Mouse (Mus musculus) cerebellum, adult (tissue): ENCODE data around the gene Epn1.
A peak's percentile ranks its signal among the peaks of the same experiment; 100 is the strongest.
"Not testable (repeated sequence)": the region's sequence is repeated elsewhere in the genome, so short reads cannot be mapped to it uniquely, and the experiment has no call there.

Source experiments
- ATAC-seq: cut with Nextera tagmentation; 2 replicates; pipeline ENCODE4 v1.9.2; 2017; ENCODE audit warnings: mild to moderate bottlenecking, moderate library complexity, mixed read lengths; ENCODE audit not compliant: insufficient number of reproducible peaks, low FRiP score, low TSS enrichment

Gene Epn1

DNA sequence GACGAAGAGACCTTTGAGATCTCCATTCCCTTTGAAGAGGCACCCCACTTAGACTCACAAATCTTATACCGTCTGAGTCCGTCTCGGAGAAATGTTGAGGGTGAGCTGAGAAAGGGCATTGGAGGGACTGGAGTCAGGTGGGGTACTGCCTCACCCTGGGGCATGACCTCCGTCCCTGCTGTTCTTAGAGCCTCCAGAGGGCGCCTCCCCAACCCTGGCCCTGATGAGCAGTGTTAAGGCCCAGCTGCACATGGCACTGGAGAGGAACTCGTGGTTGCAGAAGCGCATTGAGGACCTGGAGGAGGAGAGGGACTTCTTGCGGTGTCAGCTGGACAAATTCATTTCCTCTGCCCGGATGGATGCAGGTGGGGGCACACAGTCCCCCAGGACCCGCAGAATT lies 22.2 kb upstream of the Epn1 start:
- ATAC-seq, result no peak

DNA sequence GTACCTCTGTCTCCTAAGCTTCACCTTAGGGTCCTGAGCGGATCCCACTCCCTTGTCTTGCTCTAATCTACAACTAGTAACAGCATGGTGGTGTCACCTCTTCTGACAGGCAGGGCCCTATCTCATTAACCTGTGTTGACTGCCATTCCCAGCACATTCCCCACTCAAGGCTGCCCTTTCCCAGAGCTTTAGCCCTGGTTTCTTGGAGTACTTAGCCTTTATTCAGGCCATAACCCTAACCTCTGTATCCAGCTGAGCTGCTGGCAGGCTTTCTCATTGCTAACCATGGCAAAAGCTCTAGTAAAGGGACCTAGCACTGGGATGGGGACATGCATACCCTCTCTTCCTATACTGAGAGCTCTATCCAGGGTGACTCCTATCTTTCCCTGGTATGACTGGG lies 21.4 kb upstream of the Epn1 start:
- no peak for ATAC-seq

DNA sequence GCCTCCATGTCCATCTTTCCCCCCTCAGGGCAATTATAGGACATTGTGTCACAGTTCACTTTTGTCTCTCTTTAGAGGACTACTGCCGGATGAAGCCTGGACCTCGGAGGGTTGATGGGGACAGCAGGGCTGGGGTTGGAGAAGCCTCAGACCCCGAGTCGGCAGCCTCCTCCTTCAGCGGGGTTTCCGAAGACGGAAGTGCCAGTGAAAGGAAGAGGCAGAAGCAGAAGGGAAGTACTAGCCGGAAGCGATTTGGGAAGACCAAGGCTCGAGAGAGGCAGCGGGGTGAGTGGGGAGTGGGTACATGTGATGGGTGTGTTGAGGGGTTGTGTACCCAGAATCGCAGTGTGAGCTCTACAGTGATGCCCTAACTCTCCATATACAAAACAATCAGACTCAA lies 20.6 kb upstream of the Epn1 start:
- ATAC-seq, result no peak

DNA sequence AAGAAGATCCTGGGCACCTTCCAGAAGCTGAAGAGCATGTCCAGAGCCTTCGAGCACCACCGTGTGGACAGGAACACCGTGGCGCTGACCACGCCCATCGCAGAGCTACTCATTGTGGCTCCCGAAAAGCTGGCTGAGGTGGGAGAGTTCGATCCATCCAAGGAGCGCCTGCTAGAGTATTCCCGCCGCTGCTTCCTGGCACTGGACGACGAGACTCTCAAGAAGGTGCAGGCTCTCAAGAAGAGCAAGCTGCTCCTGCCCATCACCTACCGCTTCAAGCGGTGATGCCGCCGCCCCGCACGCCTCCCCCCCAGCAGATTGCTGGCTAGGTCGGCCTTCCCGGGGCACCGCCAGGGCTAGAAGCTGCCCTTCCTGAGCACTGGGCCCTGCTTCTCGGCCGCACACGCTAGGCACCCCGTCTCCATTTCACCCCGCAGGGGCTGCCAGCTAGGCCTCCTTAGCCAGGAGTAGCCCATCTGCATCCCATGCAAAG lies 19.8 kb upstream of the Epn1 start:
- ATAC-seq, result peak; percentile 38; the same call in 1 of the 2 replicates

DNA sequence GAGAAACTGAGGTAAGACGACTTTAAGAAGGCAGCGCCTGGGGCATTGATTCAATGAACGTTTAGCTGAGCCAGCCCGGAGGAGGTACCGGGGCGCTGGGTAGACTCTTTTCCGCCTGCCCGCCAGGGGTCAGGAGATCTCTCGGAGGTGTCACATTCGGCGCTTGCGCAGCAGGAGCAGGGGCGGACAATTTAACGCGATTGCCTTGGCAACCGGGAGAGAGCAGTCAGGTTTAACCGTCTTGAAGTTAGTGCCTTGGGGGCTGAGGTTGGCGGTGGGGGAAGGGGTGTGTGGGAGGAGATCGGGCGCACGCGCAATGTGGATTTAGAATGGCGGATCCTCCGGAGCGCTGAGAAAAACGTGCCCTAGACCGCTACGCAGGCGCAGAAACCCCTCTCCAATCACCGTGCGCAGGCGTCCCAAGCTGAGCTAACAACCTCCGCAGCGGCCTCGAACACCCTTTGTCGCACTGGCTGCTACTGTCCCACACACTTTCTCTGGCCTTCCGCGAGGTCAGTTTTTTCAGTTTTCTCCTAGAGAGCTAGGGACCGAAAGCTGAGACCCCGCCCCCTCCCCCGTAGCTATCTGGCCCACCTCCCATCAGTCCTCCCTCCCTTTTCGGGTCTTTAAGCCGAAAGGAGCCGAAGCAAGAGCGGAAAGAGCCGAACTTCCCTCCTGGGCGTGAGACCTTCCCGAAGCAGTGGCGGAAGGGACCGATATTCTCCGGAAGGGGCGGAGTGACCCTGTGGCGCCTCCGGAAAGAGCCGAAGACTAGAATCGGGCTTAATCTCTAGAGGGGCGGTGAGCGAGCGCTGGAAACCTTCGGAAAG lies 18.9 kb upstream of the Epn1 start:
- ATAC-seq, result peak; percentile 65

DNA sequence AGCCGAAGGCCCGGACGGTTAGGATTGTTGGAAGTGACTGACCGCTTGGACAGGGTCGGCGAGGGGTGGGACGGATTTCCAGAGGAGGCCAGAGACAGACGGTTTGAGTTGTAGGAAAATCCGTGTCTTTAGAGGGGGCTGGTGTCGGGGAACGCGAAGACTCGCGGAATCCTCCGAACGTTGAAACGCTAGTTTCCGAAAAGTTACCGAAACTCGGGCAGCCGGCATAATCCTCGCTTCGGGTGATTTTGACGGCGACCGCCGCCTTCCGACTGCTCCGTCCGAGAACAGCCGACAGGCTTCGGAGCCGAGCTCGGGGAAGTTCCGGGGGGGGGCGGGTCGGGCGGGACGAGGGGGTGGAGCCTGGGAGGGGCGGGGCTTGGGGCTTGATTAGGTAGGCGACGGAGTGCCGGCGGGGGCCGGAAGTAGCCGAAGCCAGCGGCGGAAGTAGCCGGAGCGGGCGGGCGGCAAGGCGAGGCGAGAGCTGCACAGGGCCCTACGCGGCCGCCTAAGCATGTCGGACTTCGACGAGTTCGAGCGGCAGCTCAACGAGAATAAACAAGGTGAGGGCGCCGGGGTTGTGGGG lies 18.2 kb upstream of the Epn1 start, which contains the start of gene U2af2:
Gene U2af2 (plus strand): TSS at position 370 of the 586 bp plus-strand sequence.
- ATAC-seq, result peak; percentile 19; the same call in 1 of the 2 replicates

DNA sequence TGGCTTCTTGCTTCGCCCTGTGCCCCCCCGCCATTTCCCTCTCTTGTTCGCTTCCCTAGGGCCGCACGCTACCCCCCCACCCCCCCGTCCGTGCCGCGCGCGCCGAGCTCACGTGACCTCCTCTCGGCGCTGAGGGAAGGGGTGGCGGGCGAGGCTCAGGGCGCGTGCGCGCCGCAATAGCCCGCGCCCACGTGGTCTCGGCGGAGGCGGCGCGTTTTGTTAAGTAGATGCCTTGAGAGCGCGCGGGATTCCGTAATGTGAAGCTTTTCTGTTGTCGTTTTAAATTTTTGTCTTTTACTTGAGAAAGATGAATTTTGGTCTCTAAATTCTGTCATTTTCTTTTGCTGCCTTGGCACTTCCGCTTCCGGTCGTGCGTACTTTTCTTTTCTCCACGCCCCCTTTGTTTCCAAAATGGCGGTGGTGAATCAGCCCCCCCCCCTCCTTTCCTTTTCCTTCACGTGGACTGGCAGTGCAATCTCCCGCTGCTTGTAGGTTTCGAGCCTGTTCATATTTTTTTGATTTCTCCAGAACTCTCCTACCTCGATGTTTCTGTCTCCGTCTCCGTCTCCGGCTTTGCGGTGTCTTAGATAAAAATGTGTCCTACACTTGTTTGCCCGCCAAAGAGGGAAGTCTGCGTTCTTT lies 17.6 kb upstream of the Epn1 start:
- no peak for ATAC-seq

DNA sequence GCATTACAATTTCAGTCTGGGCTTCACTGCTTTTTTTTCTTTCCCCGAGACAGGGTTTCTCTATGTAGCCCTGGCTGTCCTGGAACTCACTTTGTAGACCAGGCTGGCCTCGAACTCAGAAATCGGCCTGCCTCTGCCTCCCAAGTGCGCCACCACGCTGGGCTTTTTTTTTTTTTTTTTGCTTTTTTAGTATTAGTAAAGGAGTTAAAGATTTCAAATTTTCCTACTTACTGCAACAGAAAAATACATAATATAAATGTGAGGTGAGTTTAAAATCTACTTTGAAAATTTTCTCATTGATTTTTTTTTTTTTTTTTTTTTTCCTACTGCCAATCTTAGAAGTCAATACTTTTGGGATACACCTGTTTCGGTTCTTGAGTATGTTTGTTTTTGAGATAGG lies 15.1 kb upstream of the Epn1 start:
- ATAC-seq, result no peak

DNA sequence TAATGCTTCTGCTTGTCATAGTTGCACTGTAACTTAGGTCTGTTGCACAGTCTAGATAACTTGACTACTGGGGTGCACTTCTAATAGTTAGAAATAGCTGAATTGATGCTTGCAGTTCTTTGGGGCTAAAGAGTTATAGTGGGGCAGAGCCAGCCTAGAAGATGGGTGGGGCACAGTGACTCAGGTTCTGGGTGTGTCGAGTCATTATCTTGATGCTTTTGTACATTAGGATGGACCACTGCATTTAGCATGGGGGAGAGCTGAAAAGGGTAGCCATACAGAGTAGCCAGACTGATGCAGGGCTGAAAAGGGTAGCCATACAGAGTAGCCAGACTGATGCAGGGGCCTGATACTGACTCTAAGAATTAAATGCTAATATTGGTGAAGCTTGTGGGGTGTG lies 6.4 kb upstream of the Epn1 start:
- ATAC-seq, result no peak

DNA sequence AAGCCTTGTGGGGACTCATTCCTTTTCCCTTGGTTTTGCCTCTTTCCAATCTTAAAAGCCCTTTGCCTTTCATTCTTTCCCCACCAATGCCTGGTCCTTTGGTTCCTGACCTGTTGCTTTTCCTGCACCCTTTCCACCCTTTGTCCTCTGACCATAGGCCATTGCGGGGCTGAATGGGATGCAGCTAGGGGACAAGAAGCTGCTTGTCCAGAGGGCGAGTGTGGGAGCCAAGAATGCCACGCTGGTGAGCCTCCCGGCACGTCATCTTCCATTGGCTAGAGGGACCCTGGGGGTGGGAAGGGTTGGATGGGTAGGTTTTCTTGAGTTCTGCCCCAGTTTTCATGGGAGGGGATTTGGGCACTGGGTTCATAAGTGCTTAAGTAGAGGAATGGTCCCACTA lies 5.1 kb upstream of the Epn1 start:
- no peak for ATAC-seq

DNA sequence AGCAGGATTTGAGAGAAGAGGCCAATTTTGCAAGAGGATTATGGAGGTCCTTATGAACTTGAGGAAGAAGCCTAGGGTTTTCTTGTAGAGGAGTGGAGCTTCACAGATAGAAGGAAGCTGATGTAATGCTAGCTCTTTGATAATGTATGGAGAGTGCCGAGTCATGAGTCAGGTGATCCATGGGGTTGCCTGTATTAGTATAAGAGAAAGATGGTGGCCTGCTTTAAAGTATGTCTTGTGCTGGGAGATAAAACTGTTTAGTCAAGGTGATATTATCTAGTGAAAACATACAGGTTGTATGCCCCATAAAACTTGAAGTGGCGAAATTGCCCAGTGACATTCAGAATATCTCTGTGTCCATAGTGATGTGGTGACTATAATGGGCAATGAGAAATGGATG lies 3.1 kb upstream of the Epn1 start:
- no peak for ATAC-seq

DNA sequence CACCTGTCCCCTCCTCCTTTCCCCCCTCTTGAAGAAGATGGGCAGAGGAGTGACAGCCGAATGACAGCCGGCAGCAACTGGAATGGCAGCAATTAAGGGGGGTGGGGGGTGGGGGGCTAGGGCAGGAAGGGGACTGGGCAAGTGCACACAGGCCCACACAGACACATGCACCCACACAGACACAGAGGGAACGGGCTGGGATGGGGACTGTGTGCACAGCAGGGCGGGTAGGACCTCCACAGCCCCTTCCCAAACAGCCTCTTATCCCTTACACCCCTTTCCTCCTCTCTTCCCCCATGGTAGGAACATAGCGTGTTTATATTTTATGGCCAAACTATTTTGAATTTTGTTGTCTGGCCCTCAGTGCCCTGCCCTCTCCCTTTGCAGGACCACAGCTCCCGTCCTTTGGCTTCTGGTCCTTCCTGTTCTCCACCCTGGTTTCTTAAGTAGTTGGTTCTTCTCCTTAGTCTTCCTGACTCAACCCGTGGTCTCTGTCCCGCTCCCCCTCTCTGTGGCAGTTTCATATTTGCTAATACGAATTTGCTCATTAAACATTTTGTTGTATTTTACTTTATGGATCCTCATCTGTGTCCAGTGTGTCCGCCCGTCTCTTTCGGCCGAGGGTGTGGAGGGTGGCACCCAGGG lies 548 bp upstream of the Epn1 start:
- ATAC-seq, result not testable (repeated sequence)

DNA sequence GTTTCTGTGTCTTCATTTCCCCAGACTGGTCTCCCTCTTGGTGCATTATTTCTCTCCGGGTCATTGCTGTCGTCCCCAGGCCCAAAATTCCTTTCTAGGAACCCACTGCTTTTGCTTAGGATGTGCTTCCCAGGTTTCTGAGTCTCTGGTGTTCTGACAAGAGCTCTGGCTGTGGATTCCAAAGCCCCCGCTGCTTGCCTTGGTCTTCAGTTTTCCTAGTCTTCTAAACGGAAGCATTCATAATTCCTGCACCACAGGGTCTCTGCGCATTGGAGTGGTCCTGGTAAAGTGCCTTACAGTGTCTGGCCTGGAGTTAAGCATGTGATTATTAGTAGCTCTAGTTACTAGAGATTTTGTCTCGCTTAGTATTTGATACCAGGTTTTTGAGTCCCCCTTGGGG lies 780 bp downstream of the Epn1 start:
- no peak for ATAC-seq

DNA sequence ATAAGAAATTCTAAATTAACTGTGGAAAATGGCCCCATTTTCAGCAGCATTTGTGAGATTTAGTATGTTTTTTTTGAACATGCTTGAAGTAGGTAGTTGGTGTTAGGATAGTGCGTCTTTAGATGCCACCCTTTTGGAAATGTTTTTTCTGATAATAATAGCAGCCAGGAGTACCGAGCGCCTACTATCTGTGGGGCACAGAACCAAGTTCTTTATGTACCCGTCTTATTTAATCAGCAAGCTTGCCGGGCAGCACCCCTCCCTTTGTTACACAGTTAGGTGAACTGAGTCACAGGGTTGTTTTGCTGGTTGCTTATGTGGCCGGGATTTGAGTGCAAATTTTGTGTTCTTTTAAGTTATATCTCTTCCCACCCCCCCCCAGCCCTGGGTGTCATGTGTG lies 1.2 kb downstream of the Epn1 start:
- ATAC-seq, result no peak

DNA sequence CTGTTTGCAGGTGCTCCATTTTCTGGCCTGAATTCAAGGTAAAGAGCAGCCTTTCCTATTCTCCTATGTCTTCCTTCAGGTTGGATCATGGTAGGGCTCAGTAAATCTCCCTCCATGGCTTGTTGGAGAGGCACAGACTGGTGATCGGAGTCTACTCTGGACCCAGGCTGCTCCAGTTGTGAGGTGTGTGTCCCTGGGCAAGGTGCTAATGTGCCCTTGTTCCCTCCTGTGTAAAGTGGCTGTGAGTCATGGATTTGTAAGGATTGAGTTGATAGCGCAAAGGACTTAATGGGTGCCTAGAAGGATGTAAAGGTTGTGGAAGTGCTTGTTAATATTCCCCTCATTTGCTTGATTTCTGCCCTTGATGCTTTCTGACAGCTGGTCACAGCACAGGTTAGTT lies 1.9 kb downstream of the Epn1 start:
- no peak for ATAC-seq

DNA sequence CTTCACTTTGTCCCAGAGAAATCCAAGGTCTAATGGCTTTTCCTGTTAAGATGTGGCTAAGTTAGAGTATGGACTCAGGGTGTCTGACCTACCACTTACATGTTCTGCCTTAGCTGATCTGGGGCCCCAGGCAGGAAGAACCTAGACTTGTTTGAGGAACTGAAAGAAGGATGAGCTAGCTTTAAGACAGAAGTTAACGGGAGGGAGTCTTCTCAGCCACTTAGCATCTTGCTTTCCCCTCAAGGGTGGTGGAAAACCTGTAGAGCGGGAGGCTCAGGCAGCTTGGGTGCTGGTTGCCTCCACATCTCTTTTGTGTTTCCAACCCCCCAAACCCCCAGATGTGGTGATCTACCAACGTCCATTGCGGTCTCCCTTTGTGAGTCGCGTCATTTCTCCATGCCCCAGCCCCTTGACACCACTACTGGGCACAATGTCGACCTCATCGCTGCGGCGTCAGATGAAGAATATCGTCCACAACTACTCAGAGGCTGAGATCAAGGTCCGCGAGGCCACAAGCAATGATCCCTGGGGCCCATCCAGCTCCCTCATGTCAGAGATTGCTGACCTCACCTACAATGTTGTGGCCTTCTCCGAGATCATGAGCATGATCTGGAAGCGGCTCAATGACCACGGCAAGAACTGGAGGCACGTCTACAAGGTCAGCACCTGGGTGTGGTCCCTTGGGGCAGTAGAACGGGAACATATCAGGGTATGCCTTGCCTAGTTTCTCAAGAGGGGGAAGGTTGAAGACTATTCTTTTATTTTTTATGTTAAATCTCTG lies 3.5 kb downstream of the Epn1 start:
- no peak for ATAC-seq

DNA sequence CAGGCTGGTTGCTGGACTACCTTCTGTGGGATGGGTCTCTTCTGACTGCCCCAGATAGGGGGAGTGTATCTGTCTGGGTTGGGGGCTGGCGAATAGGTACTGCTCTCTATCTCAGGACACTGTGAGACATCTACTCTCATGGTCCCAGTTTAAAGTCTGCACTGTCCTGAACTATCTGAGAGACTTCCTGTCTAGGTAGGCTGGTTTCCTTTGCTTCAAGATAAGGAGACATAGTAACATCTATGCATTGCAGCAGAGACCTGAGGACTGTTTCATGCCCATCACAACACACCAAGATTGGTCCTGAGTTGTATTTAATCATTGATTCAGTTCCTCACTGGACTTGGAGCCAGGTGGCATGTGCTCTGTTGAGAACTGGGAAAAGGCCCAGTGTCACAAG lies 5.5 kb downstream of the Epn1 start:
- no peak for ATAC-seq

DNA sequence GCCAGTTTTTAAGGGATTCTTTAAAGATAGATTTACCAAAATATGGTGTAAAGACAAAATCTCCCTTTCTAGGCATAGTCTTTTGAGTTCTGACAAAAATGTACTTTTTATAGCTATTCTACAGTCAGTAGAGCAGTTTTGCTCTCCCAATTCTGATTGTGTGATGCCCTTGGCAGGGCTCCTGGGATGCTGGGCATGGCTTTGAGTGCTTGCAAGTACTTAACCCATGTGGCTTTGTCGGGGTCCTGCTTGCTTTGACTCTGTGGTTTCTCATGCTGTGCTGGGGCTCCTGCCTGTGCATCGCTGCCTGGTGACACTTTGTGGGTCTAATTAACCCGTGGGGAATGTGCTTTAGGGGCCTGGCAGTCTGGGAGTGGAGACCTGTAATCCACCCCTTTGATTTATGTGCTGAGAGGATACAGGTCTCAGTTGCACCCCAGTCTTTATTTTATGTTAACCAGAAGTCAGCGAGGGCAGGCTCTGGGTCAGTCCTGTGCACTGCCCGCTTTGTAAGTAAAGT lies 6.9 kb downstream of the Epn1 start:
- no peak for ATAC-seq

DNA sequence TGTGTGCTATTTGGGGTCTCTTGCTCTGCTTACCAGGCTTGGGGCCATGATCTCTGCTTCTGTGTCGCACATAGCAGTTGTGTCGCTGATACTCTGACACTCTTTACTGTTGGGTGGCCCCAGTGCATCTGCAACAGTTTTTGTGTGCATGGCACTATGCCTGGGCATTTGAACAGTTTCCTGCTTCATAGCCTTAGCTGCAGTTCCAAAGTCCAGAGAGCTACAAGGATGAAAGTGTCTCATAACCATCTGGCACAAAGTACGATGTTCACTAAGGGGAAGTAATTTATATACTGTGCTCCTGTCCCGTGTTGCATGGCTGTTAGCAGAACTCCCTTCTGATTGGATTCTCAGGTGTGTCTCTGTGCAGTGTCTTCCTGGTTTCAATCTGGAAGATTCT lies 7.9 kb downstream of the Epn1 start:
- ATAC-seq, result no peak

DNA sequence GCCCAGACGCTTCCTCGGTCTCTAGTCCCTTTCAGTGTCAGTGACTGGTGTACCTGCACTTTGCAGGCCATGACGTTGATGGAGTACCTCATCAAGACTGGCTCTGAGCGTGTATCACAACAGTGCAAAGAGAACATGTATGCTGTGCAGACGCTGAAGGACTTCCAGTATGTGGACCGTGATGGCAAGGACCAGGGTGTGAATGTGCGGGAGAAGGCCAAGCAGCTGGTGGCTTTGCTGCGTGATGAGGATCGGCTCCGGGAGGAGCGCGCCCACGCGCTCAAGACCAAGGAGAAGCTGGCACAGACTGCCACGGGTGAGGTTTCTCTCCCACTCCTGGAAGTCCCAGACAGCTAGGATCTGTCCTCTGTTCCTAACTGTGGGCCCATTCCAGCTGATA lies 9.8 kb downstream of the Epn1 start:
- ATAC-seq, result no peak
